Mouse (Mus musculus) CD8-positive naive resting alpha-beta T cell, adult 2 months (primary cell): ENCODE data around the gene Prkg1.

Source experiments
- DNase-seq, 2 experiments: peaks; one replicate each; pipeline ENCODE4 v3.0.0; 2022; ENCODE audit warnings: low read depth in 2 of 2, low spot score in 2 of 2

Prkg1 gene

DNA sequence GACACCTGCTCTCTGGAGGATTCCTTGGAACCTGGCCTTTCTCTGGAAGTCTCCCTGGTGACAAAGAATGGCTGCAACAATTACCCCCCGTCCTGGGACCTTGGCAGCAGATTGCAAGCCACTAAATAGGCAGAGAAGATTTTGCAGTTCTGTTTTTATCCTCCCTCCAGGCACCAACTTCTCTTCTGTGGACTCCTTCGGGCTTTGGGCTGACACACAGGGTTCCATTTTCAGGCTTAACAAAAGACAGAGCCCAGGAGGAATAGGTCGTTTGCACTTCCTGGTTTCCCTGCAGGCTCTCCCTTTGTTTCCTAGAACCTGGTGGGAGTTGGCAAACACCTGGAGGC, 690.1 kb downstream of the Prkg1 start:
- DNase-seq = no peak

DNA sequence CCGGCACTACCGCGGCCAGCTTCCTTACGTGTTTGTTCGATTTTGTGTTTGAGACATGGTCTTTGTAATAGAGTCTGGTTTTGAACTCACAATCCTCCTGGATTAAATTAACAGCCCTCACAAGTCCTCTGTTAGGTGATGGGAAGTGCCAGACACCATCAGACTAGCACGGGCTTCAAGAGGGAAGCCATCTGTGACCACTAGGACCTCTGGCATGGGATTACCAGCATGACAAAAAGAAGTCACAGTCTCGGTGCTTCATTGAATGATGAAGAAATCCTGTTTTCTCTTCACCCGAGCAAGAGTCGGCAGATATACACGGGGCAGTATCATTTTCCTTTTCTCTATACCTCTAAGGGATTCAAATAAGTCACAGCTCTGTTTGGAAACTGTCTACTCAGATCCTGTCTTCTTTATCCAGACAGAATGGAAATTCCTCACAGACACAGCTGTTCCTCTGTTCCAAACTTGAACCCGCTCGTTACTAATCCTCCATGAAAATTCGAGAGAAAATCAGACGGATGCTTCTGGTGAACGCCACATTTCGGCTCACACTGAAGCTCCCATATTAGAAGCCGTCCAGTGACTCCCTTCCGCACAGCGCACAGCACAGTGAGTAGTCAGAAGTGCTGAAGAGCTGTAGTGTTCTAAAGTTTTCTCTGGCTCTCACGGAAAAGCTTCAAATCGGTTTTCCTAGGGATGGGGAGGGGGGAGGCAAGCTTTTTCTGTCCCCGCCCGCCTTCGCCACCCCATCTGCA, 690.7 kb downstream of the Prkg1 start:
- DNase-seq = no peak

- no peak for DNase-seq
Observed at GRCm38 (mm10) chr19:31065206-31065781, 699.5 kb downstream of the Prkg1 start.

GRCm38 (mm10) chr19:31064740-31065139, 700.1 kb downstream of the Prkg1 start:
- no peak for DNase-seq

DNA sequence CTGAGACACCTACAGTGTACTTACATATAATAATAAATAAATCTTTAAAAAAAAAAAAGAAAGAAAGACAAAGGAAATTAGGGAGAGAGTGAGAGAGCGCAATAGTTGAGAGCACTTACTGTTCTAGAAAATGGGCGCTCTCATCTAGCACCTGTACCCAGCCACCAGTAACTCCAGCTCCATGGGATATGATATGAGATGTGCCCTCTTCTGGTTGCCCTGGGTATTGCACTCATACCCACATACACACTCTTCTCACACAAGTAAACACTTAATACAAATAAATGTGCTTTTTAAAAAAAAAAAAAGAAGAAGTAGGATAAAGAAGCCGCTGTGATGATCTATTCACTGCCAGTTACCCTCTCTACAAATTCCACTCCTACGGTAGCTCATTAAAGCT, 718.2 kb downstream of the Prkg1 start:
- no peak for DNase-seq

- DNase-seq = no peak
Observed at GRCm38 (mm10) chr19:31040948-31041847, 723.6 kb downstream of the Prkg1 start.

GRCm38 (mm10) chr19:31038951-31039350, 725.9 kb downstream of the Prkg1 start:
- DNase-seq = no peak

DNA sequence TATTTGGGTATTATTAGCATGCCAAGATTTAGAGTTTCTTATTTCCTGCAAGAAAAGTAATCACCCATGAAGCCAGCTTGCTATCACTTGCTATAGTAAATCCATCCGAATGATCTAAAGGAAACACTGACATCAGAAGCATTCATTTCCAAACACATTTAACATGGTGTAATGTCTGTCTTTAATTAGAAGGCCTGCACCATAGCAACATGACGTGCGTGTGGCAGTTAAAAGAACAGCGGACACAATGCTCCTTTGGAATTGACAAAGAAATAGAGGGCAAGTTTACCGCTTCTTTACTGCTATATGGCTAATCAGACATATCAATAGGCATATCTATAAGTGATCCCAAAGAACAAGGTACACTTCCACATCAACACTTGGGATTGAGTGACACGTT, 733.2 kb downstream of the Prkg1 start:
- no peak for DNase-seq

DNA sequence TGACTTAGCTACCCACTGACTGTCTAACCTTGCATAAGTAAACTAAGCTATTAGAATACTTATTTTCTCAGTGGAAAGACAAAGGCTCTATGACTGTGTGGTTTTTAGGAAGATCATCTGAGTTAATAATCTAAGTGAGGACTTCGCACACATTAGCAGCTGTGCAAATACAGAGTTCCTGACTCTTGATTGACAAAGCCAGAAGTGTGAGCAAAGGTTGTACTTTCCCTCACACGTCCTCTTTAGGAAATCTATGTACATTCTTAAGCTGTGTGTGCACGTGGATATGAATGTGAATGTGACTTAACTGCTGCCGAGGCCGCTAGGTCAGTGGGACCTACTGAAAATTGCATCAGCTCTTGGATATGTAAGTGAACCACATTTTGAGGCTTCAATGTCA, 738.0 kb downstream of the Prkg1 start:
- DNase-seq = no peak

- DNase-seq = no peak
Observed at GRCm38 (mm10) chr19:31011528-31012133, 753.2 kb downstream of the Prkg1 start.

GRCm38 (mm10) chr19:30998572-30998971, 766.3 kb downstream of the Prkg1 start:
- DNase-seq = no peak

GRCm38 (mm10) chr19:30990390-30990789, 774.4 kb downstream of the Prkg1 start:
- DNase-seq = no peak

DNA sequence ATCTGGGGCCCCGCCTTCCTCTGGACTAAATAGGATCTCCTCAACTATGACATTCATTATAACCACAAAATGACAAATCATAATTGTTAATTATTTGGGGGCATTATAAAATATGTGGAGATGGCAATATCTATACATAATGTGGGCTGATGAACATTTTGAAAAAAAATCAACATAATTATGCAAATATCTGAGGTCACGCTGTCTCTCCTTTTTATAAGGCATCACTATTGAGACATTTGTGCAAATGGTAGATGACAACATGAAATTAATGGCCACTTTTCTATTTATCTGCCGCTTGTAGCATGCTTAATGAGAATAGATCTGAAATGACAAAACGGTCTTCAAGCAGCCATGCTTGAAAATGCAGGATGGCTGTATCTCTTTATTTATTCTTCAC, 782.4 kb downstream of the Prkg1 start:
- no peak for DNase-seq

- no peak for DNase-seq
Observed at GRCm38 (mm10) chr19:30978096-30978495, 786.7 kb downstream of the Prkg1 start.

- DNase-seq = no peak
Observed at GRCm38 (mm10) chr19:30950610-30951009, 814.2 kb downstream of the Prkg1 start.

GRCm38 (mm10) chr19:30948202-30948601, 816.6 kb downstream of the Prkg1 start:
- DNase-seq = no peak

DNA sequence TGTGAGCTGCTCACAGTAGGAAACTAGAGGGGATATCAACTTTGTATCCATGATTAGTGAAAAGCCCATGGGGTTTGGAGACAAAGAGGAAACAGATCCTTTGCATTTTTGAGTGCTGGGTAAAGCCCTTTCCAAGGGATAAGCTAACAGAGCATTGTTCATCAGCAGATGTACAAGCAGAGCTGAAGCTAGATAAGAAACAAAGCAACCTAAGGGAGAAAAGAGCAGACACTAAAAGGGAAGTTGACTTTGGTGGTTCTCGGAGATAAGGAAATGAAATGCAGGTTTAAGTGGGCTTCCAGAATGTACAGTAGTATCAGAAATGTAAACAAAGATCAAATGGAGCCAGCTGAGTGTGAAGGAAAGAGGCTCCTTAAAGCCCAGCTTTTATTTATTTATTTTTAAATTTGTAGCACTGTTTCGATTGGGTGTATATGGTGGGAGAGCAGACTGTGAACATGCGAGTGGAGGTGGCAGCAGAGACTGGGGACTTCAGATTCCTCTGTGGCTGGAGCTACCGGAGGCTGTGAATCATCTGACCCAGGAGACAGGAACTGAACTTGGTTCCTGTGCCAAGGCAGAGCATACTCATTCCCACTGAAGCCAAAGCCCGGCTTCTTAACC, 822.4 kb downstream of the Prkg1 start:
- DNase-seq = no peak

- DNase-seq = no peak
Observed at GRCm38 (mm10) chr19:30938058-30938457, 826.8 kb downstream of the Prkg1 start.

- no peak for DNase-seq
Observed at GRCm38 (mm10) chr19:30931469-30932192, 833.2 kb downstream of the Prkg1 start.

GRCm38 (mm10) chr19:30924032-30924431, 840.8 kb downstream of the Prkg1 start:
- no peak for DNase-seq

DNA sequence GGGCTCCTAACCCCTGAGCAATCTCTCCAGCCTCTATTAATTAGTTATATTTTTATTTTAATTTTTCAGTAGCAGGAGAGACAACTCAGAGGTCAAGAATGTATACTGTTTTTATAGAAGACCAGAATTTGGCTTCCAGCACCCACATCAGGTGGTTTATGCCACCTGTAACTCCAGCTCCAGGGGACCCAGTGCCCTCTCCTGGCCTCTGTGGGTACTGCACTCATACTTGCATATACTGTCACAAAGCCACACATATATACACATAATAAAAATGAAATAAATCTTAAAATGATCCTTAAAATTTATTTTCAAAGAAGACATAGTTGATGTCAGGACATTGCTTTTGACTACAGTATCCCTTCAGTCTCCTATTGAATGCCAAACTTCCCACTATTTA, 862.5 kb downstream of the Prkg1 start:
- DNase-seq = no peak
